Mouse (Mus musculus): ENCODE measurements at regions not wholly inside any gene's neighbourhood (a gene's known extent, or its start where the extent isn't known, plus 50 kb on each side); places are given as distances from the start of the nearest gene placed in this dataset.

DNA sequence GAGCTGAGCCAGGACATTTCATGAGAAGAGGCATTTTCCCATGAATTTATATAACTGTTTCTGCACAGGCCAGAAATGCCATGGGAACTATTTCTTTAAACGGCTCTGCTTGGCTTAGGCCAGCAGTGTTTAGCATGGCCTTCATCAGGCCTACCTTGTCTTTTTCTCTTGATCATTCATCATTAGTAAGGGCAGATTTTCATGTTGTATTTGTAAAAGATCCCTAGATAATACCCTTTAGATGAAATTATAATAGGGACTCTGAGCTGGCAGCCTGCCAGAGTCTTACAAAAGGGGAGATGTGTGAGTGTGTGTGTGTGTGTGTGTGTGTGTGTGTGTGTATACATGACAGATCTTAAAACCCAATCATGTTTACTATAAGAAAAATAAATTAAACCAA is 149.4 kb downstream of the Dyrk2 start:
- 85% methylated on average over 1 of the region's 1 CpGs for WGBS
- no peaks in the 10 kb centered on the region for H3K27me3 ChIP-seq (ENCODE audit: control insufficient read depth, insufficient read depth, low read length)

GRCm38 (mm10) chr10:118722132-118722551 is 147.9 kb downstream of the Dyrk2 start:
- 66% methylated on average over 5 of the region's 5 CpGs for WGBS
- no peaks in the 10 kb centered on the region for H3K36me3 ChIP-seq (ENCODE audit: control insufficient read depth, insufficient read depth, low read length)
- no peaks in the 10 kb centered on the region for H3K27me3 ChIP-seq (ENCODE audit: control insufficient read depth, insufficient read depth, low read length)
- H3K4me3 ChIP-seq (ENCODE audit: low read depth, low read length): no peak overlapping the region
- TF ChIP-seq CTCF (IDR thresholded peaks at IDR 0.05; ENCODE audit: extremely low read depth, insufficient read length, insufficient replicate concordance, low read depth, low read length) (no peak), POLR2A (IDR thresholded peaks at IDR 0.05; ENCODE audit: low read depth, low read length) (no peak)
- H3K27ac ChIP-seq (ENCODE audit: insufficient read depth, low read depth, low read length): no peak overlapping the region
- no peaks in the 10 kb centered on the region for H3K4me1 ChIP-seq (ENCODE audit: control insufficient read depth, insufficient read depth, insufficient read length, low read length)

More for the DNA sequence above, 149.4 kb downstream of the Dyrk2 start:
- Histone ChIP-seq H3K4me1 (ENCODE audit: control insufficient read depth, insufficient read depth, insufficient read length, low read length) (no peaks in the 10 kb centered on the region), H3K36me3 (ENCODE audit: control insufficient read depth, insufficient read depth, low read length) (no peaks in the 10 kb centered on the region), H3K27ac (ENCODE audit: insufficient read depth, low read depth, low read length) (no peak overlapping the region), H3K4me3 (ENCODE audit: low read depth, low read length) (no peak overlapping the region)
- no peak for TF ChIP-seq CTCF (IDR thresholded peaks at IDR 0.05; ENCODE audit: extremely low read depth, insufficient read length, insufficient replicate concordance, low read depth, low read length)
- no peak for TF ChIP-seq POLR2A (IDR thresholded peaks at IDR 0.05; ENCODE audit: low read depth, low read length)

- Histone ChIP-seq H3K4me3 (ENCODE audit: low read depth, low read length) (no peak overlapping the region), H3K36me3 (ENCODE audit: control insufficient read depth, insufficient read depth, low read length) (no peaks in the 10 kb centered on the region), H3K4me1 (ENCODE audit: control insufficient read depth, insufficient read depth, insufficient read length, low read length) (no peaks in the 10 kb centered on the region), H3K27ac (ENCODE audit: insufficient read depth, low read depth, low read length) (no peak overlapping the region), H3K27me3 (ENCODE audit: control insufficient read depth, insufficient read depth, low read length) (no peaks in the 10 kb centered on the region)
- TF ChIP-seq POLR2A (IDR thresholded peaks at IDR 0.05; ENCODE audit: low read depth, low read length): no peak
- no peak for TF ChIP-seq CTCF (IDR thresholded peaks at IDR 0.05; ENCODE audit: extremely low read depth, insufficient read length, insufficient replicate concordance, low read depth, low read length)
- WGBS: 74% methylated on average over 3 of the region's 3 CpGs
Measured at GRCm38 (mm10) chr10:118722671-118723070, 147.3 kb downstream of the Dyrk2 start.

GRCm38 (mm10) chr10:118736093-118736492 is 133.9 kb downstream of the Dyrk2 start:
- Histone ChIP-seq H3K27ac (ENCODE audit: insufficient read depth, low read depth, low read length) (no peak overlapping the region), H3K27me3 (ENCODE audit: control insufficient read depth, insufficient read depth, low read length) (no peaks in the 10 kb centered on the region), H3K36me3 (ENCODE audit: control insufficient read depth, insufficient read depth, low read length) (no peaks in the 10 kb centered on the region), H3K4me3 (ENCODE audit: low read depth, low read length) (no peak overlapping the region), H3K4me1 (ENCODE audit: control insufficient read depth, insufficient read depth, insufficient read length, low read length) (no peaks in the 10 kb centered on the region)
- TF ChIP-seq CTCF (IDR thresholded peaks at IDR 0.05; ENCODE audit: extremely low read depth, insufficient read length, insufficient replicate concordance, low read depth, low read length) (no peak), POLR2A (IDR thresholded peaks at IDR 0.05; ENCODE audit: low read depth, low read length) (no peak)
- WGBS: 88% methylated on average over 4 of the region's 4 CpGs

GRCm38 (mm10) chr10:118737064-118737463 is 132.9 kb downstream of the Dyrk2 start:
- Histone ChIP-seq H3K27ac (ENCODE audit: insufficient read depth, low read depth, low read length) (no peak overlapping the region), H3K4me1 (ENCODE audit: control insufficient read depth, insufficient read depth, insufficient read length, low read length) (no peaks in the 10 kb centered on the region), H3K4me3 (ENCODE audit: low read depth, low read length) (no peak overlapping the region), H3K27me3 (ENCODE audit: control insufficient read depth, insufficient read depth, low read length) (no peaks in the 10 kb centered on the region), H3K36me3 (ENCODE audit: control insufficient read depth, insufficient read depth, low read length) (no peaks in the 10 kb centered on the region)
- TF ChIP-seq CTCF (IDR thresholded peaks at IDR 0.05; ENCODE audit: extremely low read depth, insufficient read length, insufficient replicate concordance, low read depth, low read length) (no peak), POLR2A (IDR thresholded peaks at IDR 0.05; ENCODE audit: low read depth, low read length) (no peak)

- Histone ChIP-seq H3K27ac (ENCODE audit: insufficient read depth, low read depth, low read length) (no peak overlapping the region), H3K4me1 (ENCODE audit: control insufficient read depth, insufficient read depth, insufficient read length, low read length) (no peaks in the 10 kb centered on the region), H3K36me3 (ENCODE audit: control insufficient read depth, insufficient read depth, low read length) (no peaks in the 10 kb centered on the region), H3K4me3 (ENCODE audit: low read depth, low read length) (no peak overlapping the region), H3K27me3 (ENCODE audit: control insufficient read depth, insufficient read depth, low read length) (no peaks in the 10 kb centered on the region)
- 82% methylated on average over 10 of the region's 10 CpGs for WGBS
- TF ChIP-seq POLR2A (IDR thresholded peaks at IDR 0.05; ENCODE audit: low read depth, low read length) (no peak), CTCF (IDR thresholded peaks at IDR 0.05; ENCODE audit: extremely low read depth, insufficient read length, insufficient replicate concordance, low read depth, low read length) (no peak)
Measured at GRCm38 (mm10) chr10:118739849-118740481, 130.0 kb downstream of the Dyrk2 start.

GRCm38 (mm10) chr10:118743831-118744230 is 126.2 kb downstream of the Dyrk2 start:
- WGBS: 93% methylated on average over 9 of the region's 9 CpGs
- H3K27ac ChIP-seq (ENCODE audit: insufficient read depth, low read depth, low read length): no peak overlapping the region
- TF ChIP-seq CTCF (IDR thresholded peaks at IDR 0.05; ENCODE audit: extremely low read depth, insufficient read length, insufficient replicate concordance, low read depth, low read length): no peak
- no peak for TF ChIP-seq POLR2A (IDR thresholded peaks at IDR 0.05; ENCODE audit: low read depth, low read length)

More at GRCm38 (mm10) chr10:118743831-118744230, 126.2 kb downstream of the Dyrk2 start:
- Histone ChIP-seq H3K27me3 (ENCODE audit: control insufficient read depth, insufficient read depth, low read length) (no peaks in the 10 kb centered on the region), H3K4me1 (ENCODE audit: control insufficient read depth, insufficient read depth, insufficient read length, low read length) (no peaks in the 10 kb centered on the region), H3K4me3 (ENCODE audit: low read depth, low read length) (no peak overlapping the region), H3K36me3 (ENCODE audit: control insufficient read depth, insufficient read depth, low read length) (no peaks in the 10 kb centered on the region)
